Mouse (Mus musculus): ENCODE data around the gene Plekhg5. TPM values are rescaled to one million over a fixed set of nuclear protein-coding genes. Genes with fewer than 3 reads are reported as not detected.
A peak's percentile ranks its signal among the peaks of the same experiment; 100 is the strongest.

Gene Plekhg5
- polyA plus RNA-seq, 2 experiments: 2.6 to 4.7 TPM

- no peak overlapping the region for H3K9ac ChIP-seq (replicated peaks)
- TF ChIP-seq EP300 (IDR thresholded peaks at IDR 0.05; ENCODE audit: low read depth): no peak
- no peak for TF ChIP-seq CTCF (IDR thresholded peaks at IDR 0.05; ENCODE audit: low read depth)
- WGBS (ENCODE audit: insufficient replicate concordance): 80% methylated on average over 9 of the region's 9 CpGs
- no peak overlapping the region for H3K4me2 ChIP-seq (ENCODE audit: low read depth)
- no peaks in the 10 kb centered on the region for H3K9me3 ChIP-seq (ENCODE audit: control insufficient read depth, low read length)
- H3K4me3 ChIP-seq (ENCODE audit: insufficient read depth in 1 of 2, low read depth in 2 of 2, low read length in 2 of 2): no peak overlapping the region
- no peaks in the 10 kb centered on the region for H3K4me1 ChIP-seq (replicated peaks; ENCODE audit: control insufficient read depth in 2 of 2, insufficient read depth in 2 of 2, low read length in 1 of 2)
- ATAC-seq (ENCODE audit: insufficient read depth) (no peak), DNase-seq (ENCODE audit: low read depth in 3 of 3, low spot score in 3 of 3) (no peak)
- no peak overlapping the region for H3K27ac ChIP-seq
- no peaks in the 10 kb centered on the region for H3K27me3 ChIP-seq (ENCODE audit: control insufficient read depth, insufficient read depth, low read length)
- H3K36me3 ChIP-seq (replicated peaks; ENCODE audit: control insufficient read depth, insufficient read depth, low read depth): no peaks in the 10 kb centered on the region
Observed at GRCm38 (mm10) chr4:152077191-152077590, 4.9 kb downstream of the Plekhg5 start.

- WGBS (ENCODE audit: insufficient replicate concordance): 56% methylated on average over 10 of the region's 10 CpGs
- ATAC-seq (ENCODE audit: insufficient read depth): no peak
- H3K27ac ChIP-seq: no peak overlapping the region
Observed at GRCm38 (mm10) chr4:152078105-152078530, 5.8 kb downstream of the Plekhg5 start.

GRCm38 (mm10) chr4:152079261-152079660 lies 7.0 kb downstream of the Plekhg5 start:
- Histone ChIP-seq H3K4me3 (ENCODE audit: insufficient read depth in 1 of 2, low read depth in 2 of 2, low read length in 2 of 2) (no peak overlapping the region), H3K9ac (replicated peaks) (no peak overlapping the region), H3K36me3 (replicated peaks; ENCODE audit: control insufficient read depth, insufficient read depth, low read depth) (no peaks in the 10 kb centered on the region), H3K4me2 (ENCODE audit: low read depth) (no peak overlapping the region), H3K9me3 (ENCODE audit: control insufficient read depth, low read length) (no peaks in the 10 kb centered on the region), H3K27ac (no peak overlapping the region), H3K27me3 (ENCODE audit: control insufficient read depth, insufficient read depth, low read length) (no peaks in the 10 kb centered on the region), H3K4me1 (replicated peaks; ENCODE audit: control insufficient read depth in 2 of 2, insufficient read depth in 2 of 2, low read length in 1 of 2) (no peaks in the 10 kb centered on the region)
- no peak for DNase-seq (ENCODE audit: low read depth in 3 of 3, low spot score in 3 of 3)
- TF ChIP-seq EP300 (IDR thresholded peaks at IDR 0.05; ENCODE audit: low read depth) (no peak), CTCF (IDR thresholded peaks at IDR 0.05; ENCODE audit: low read depth) (peak; percentile 36; the same call in 1 of the 2 replicates)
- WGBS (ENCODE audit: insufficient replicate concordance): 74% methylated on average over 3 of the region's 3 CpGs
- ATAC-seq (ENCODE audit: insufficient read depth): no peak

More at GRCm38 (mm10) chr4:152078105-152078530, 5.8 kb downstream of the Plekhg5 start:
- Histone ChIP-seq H3K4me3 (ENCODE audit: insufficient read depth in 1 of 2, low read depth in 2 of 2, low read length in 2 of 2) (no peak overlapping the region), H3K27me3 (ENCODE audit: control insufficient read depth, insufficient read depth, low read length) (no peaks in the 10 kb centered on the region), H3K4me1 (replicated peaks; ENCODE audit: control insufficient read depth in 2 of 2, insufficient read depth in 2 of 2, low read length in 1 of 2) (no peaks in the 10 kb centered on the region), H3K36me3 (replicated peaks; ENCODE audit: control insufficient read depth, insufficient read depth, low read depth) (no peaks in the 10 kb centered on the region), H3K9ac (replicated peaks) (no peak overlapping the region), H3K9me3 (ENCODE audit: control insufficient read depth, low read length) (no peaks in the 10 kb centered on the region), H3K4me2 (ENCODE audit: low read depth) (no peak overlapping the region)
- TF ChIP-seq CTCF (IDR thresholded peaks at IDR 0.05; ENCODE audit: low read depth): no peak
- no peak for DNase-seq (ENCODE audit: low read depth in 3 of 3, low spot score in 3 of 3)

- no peak for TF ChIP-seq CTCF (IDR thresholded peaks at IDR 0.05; ENCODE audit: low read depth)
- no peak for TF ChIP-seq EP300 (IDR thresholded peaks at IDR 0.05; ENCODE audit: low read depth)
- H3K4me1 ChIP-seq (replicated peaks; ENCODE audit: control insufficient read depth in 2 of 2, insufficient read depth in 2 of 2, low read length in 1 of 2): no peaks in the 10 kb centered on the region
- H3K27ac ChIP-seq: no peak overlapping the region
- no peak overlapping the region for H3K4me3 ChIP-seq (ENCODE audit: insufficient read depth in 1 of 2, low read depth in 2 of 2, low read length in 2 of 2)
- 52% methylated on average over 7 of the region's 7 CpGs for WGBS (ENCODE audit: insufficient replicate concordance)
- H3K9me3 ChIP-seq (ENCODE audit: control insufficient read depth, low read length): no peaks in the 10 kb centered on the region
- H3K4me2 ChIP-seq (ENCODE audit: low read depth): no peak overlapping the region
- no peaks in the 10 kb centered on the region for H3K36me3 ChIP-seq (replicated peaks; ENCODE audit: control insufficient read depth, insufficient read depth, low read depth)
- ATAC-seq (ENCODE audit: insufficient read depth) (no peak), DNase-seq (ENCODE audit: low read depth in 3 of 3, low spot score in 3 of 3) (no peak)
- H3K9ac ChIP-seq (replicated peaks): no peak overlapping the region
- H3K27me3 ChIP-seq (ENCODE audit: control insufficient read depth, insufficient read depth, low read length): no peaks in the 10 kb centered on the region
Observed at GRCm38 (mm10) chr4:152079931-152080330, 7.6 kb downstream of the Plekhg5 start.

GRCm38 (mm10) chr4:152083611-152084220 lies 11.4 kb downstream of the Plekhg5 start:
- peaks cover 12 to 16% of the 10 kb centered on the region in 2 experiments for H3K4me1 ChIP-seq (replicated peaks; ENCODE audit: control insufficient read depth in 2 of 2, insufficient read depth in 2 of 2, low read length in 1 of 2)
- no peaks in the 10 kb centered on the region for H3K27me3 ChIP-seq (ENCODE audit: control insufficient read depth, insufficient read depth, low read length)
- H3K36me3 ChIP-seq (replicated peaks; ENCODE audit: control insufficient read depth, insufficient read depth, low read depth): no peaks in the 10 kb centered on the region
- 66% methylated on average over 7 of the region's 7 CpGs for WGBS (ENCODE audit: insufficient replicate concordance)
- ATAC-seq (ENCODE audit: insufficient read depth) (no peak), DNase-seq (ENCODE audit: low read depth in 3 of 3, low spot score in 3 of 3) (no peak)
- no peak overlapping the region for H3K4me2 ChIP-seq (ENCODE audit: low read depth)
- TF ChIP-seq EP300 (IDR thresholded peaks at IDR 0.05; ENCODE audit: low read depth) (no peak), CTCF (IDR thresholded peaks at IDR 0.05; ENCODE audit: low read depth) (no peak)
- no peaks in the 10 kb centered on the region for H3K9me3 ChIP-seq (ENCODE audit: control insufficient read depth, low read length)
- H3K27ac ChIP-seq: no peak overlapping the region
- no peak overlapping the region for H3K4me3 ChIP-seq (ENCODE audit: insufficient read depth in 1 of 2, low read depth in 2 of 2, low read length in 2 of 2)
- no peak overlapping the region for H3K9ac ChIP-seq (replicated peaks)
